Mouse (Mus musculus): ENCODE measurements around the gene Iqschfp. TPM values are rescaled to one million over a fixed set of nuclear protein-coding genes. Genes with fewer than 3 reads are reported as not detected.

The Iqschfp gene
- total RNA-seq, 2 experiments from 2014 or later = not detected

- ATAC-seq (replicated peaks; ENCODE audit: low FRiP score, low TSS enrichment, poor library complexity, severe bottlenecking) = no peak
Measured at GRCm38 (mm10) chr3:67947000-67947399, 55.0 kb downstream of the Iqschfp start.

GRCm38 (mm10) chr3:67952517-67952940 lies 60.5 kb downstream of the Iqschfp start:
- ATAC-seq (replicated peaks; ENCODE audit: low FRiP score, low TSS enrichment, poor library complexity, severe bottlenecking) = no peak

GRCm38 (mm10) chr3:67954459-67955065 lies 62.5 kb downstream of the Iqschfp start:
- no peak for ATAC-seq (replicated peaks; ENCODE audit: low FRiP score, low TSS enrichment, poor library complexity, severe bottlenecking)

GRCm38 (mm10) chr3:67959672-67960071 lies 67.6 kb downstream of the Iqschfp start:
- ATAC-seq (replicated peaks; ENCODE audit: low FRiP score, low TSS enrichment, poor library complexity, severe bottlenecking) = no peak

- no peak for ATAC-seq (replicated peaks; ENCODE audit: low FRiP score, low TSS enrichment, poor library complexity, severe bottlenecking)
Measured at GRCm38 (mm10) chr3:67960133-67960532, 68.1 kb downstream of the Iqschfp start.

GRCm38 (mm10) chr3:67960727-67961126 lies 68.7 kb downstream of the Iqschfp start:
- ATAC-seq (replicated peaks; ENCODE audit: low FRiP score, low TSS enrichment, poor library complexity, severe bottlenecking) = no peak

- no peak for ATAC-seq (replicated peaks; ENCODE audit: low FRiP score, low TSS enrichment, poor library complexity, severe bottlenecking)
Measured at GRCm38 (mm10) chr3:67961934-67962639, 70.1 kb downstream of the Iqschfp start.

- ATAC-seq (replicated peaks; ENCODE audit: low FRiP score, low TSS enrichment, poor library complexity, severe bottlenecking) = no peak
Measured at GRCm38 (mm10) chr3:67974340-67974998, 82.4 kb downstream of the Iqschfp start.

GRCm38 (mm10) chr3:67980006-67980405 lies 88.0 kb downstream of the Iqschfp start:
- no peak for ATAC-seq (replicated peaks; ENCODE audit: low FRiP score, low TSS enrichment, poor library complexity, severe bottlenecking)

GRCm38 (mm10) chr3:67983329-67983728 lies 91.3 kb downstream of the Iqschfp start:
- ATAC-seq (replicated peaks; ENCODE audit: low FRiP score, low TSS enrichment, poor library complexity, severe bottlenecking) = no peak

- ATAC-seq (replicated peaks; ENCODE audit: low FRiP score, low TSS enrichment, poor library complexity, severe bottlenecking) = no peak
Measured at GRCm38 (mm10) chr3:68002415-68002814, 110.4 kb downstream of the Iqschfp start.

GRCm38 (mm10) chr3:68012342-68012741 lies 120.3 kb downstream of the Iqschfp start:
- ATAC-seq (replicated peaks; ENCODE audit: low FRiP score, low TSS enrichment, poor library complexity, severe bottlenecking) = no peak

GRCm38 (mm10) chr3:68015786-68016185 lies 123.8 kb downstream of the Iqschfp start:
- ATAC-seq (replicated peaks; ENCODE audit: low FRiP score, low TSS enrichment, poor library complexity, severe bottlenecking) = no peak

GRCm38 (mm10) chr3:68019401-68019800 lies 127.4 kb downstream of the Iqschfp start:
- no peak for ATAC-seq (replicated peaks; ENCODE audit: low FRiP score, low TSS enrichment, poor library complexity, severe bottlenecking)

- ATAC-seq (replicated peaks; ENCODE audit: low FRiP score, low TSS enrichment, poor library complexity, severe bottlenecking) = no peak
Measured at GRCm38 (mm10) chr3:68036097-68036496, 144.1 kb downstream of the Iqschfp start.

GRCm38 (mm10) chr3:68042951-68043350 lies 150.9 kb downstream of the Iqschfp start:
- no peak for ATAC-seq (replicated peaks; ENCODE audit: low FRiP score, low TSS enrichment, poor library complexity, severe bottlenecking)

- ATAC-seq (replicated peaks; ENCODE audit: low FRiP score, low TSS enrichment, poor library complexity, severe bottlenecking) = 0 out of 2 replicates have a peak, but pooled peaks have one; percentile 61
Measured at GRCm38 (mm10) chr3:68045475-68046416, 153.7 kb downstream of the Iqschfp start.

- no peak for ATAC-seq (replicated peaks; ENCODE audit: low FRiP score, low TSS enrichment, poor library complexity, severe bottlenecking)
Measured at GRCm38 (mm10) chr3:68053538-68053937, 161.5 kb downstream of the Iqschfp start.

GRCm38 (mm10) chr3:68055071-68055470 lies 163.0 kb downstream of the Iqschfp start:
- ATAC-seq (replicated peaks; ENCODE audit: low FRiP score, low TSS enrichment, poor library complexity, severe bottlenecking) = no peak
